Mouse (Mus musculus): ENCODE data around the gene Cntnap2.
"Not testable (repeated sequence)": the region's sequence is repeated elsewhere in the genome, so short reads cannot be mapped to it uniquely, and the experiment has no call there.

Cntnap2 gene

GRCm38 (mm10) chr6:47188193-47188592 lies 2129.0 kb downstream of the Cntnap2 start:
- DNase-seq, result peak in 1 of 2 experiments; percentile 5

GRCm38 (mm10) chr6:47188596-47188995 lies 2129.4 kb downstream of the Cntnap2 start:
- DNase-seq, result not testable (repeated sequence)

GRCm38 (mm10) chr6:47190282-47190681 lies 2131.1 kb downstream of the Cntnap2 start:
- DNase-seq, result no peak

- no peak for DNase-seq
Observed at GRCm38 (mm10) chr6:47191277-47191800, 2132.2 kb downstream of the Cntnap2 start.

- no peak for DNase-seq
Observed at GRCm38 (mm10) chr6:47191940-47192339, 2132.8 kb downstream of the Cntnap2 start.

DNA sequence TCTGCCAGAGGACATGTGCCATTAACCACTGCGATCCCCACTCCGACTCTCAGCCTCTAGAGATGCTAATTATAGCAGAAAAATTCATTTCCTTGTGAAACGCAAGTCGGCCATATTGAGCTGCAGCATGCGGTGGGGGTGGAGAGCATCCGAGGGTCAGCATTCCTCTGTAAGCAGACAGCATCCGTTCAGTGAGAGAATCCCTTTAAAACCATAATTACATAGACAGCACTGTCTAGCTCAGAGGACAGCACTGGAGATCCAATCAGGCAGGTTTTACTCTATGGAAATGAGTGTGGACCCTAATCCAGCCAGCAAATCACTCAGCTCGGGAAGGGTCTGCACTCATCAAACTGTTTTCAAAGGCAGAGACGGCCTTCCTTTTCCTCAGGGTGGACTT lies 2133.3 kb downstream of the Cntnap2 start:
- no peak for DNase-seq

- no peak for DNase-seq
Observed at GRCm38 (mm10) chr6:47197570-47197969, 2138.4 kb downstream of the Cntnap2 start.

- DNase-seq, result no peak
Observed at GRCm38 (mm10) chr6:47200671-47201070, 2141.5 kb downstream of the Cntnap2 start.

DNA sequence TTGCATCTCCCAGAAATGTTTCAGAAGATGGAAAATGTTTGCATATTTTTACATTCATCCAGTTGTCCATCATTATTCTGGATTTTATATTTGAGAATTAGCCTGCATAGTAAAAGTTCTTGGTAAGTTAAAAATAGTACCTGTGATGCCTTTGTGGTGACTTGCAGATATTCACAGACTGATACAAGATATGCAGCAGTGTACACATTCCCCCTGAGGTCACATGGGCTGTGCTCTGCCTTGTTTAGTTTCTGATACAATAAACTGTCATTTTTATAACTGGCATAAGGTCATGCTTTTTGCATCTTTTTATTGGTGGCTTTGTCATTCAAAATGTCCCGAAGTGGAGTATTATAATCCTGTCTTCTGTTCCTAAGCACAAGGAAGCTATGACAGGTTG lies 2148.9 kb downstream of the Cntnap2 start:
- DNase-seq, result no peak

DNA sequence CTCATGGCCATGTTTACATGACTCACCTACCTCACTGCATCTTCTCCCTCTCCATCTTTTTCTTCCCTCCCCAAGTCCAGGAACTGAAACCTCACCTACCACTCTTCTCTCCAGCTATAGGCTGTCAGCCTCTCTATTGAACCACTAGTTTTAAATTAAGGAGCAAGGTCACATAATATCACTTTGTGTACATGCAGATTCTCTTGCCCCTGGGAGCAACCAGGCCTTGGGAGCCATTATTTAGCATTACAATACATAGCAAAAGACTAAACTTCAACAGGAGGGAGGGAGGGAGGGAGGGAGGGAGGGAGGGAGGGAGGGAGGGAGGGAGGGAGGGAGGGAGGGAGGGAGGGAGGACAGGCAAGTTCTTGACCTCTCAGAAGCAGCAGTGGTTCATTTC lies 2155.6 kb downstream of the Cntnap2 start:
- DNase-seq, result no peak

- not testable (repeated sequence) for DNase-seq
Observed at GRCm38 (mm10) chr6:47223578-47223977, 2164.4 kb downstream of the Cntnap2 start.

DNA sequence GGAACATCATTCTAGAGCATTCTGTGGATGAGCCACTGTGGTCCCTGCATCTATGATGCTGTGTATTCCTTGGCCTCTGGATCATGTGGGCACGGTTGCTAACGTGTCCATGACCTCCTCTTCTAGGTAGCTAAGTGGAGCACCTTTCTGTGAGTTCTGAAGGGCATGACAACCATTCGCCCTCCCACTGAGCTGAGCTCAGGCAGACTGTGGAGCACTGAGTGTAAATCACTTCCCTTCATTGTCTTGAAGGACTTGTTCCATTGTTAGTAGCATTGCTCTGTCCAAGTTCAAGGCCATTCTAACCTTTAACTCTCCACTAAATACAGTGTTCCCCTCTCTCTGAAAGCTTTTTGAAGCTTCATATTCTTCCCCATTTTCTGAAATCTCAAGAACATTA lies 2166.2 kb downstream of the Cntnap2 start:
- DNase-seq, result not testable (repeated sequence)

- DNase-seq, result no peak
Observed at GRCm38 (mm10) chr6:47227601-47228000, 2168.4 kb downstream of the Cntnap2 start.

DNA sequence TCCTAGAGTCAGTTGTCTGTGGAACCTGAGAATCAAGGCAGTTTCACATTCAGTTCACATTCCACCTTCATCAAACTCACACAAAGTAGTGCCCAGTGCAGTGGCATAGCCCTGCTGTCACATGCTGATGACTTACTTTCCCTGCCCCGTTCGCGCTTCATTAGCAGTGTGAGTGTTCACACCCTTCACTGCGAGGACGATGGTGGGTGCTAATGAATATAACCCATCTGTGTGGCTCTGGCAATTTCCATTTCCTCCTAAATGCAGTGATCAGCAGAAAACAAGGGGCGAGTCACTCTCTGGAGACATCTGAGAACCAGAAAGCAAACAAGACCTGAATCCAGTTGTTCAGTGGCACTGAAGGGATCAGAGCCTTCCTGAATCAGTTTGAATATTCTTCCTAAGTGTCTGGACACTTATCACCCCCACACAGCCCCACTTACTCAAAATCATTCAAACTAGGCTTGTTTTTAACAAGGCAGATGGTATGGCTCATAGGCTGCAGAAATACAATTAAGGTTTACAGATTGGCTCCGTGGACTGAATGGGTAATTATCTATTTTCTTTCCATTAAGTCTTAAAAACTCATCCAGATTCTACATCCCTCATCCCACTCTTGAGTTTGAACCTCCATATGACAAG lies 2169.6 kb downstream of the Cntnap2 start:
- no peak for DNase-seq

GRCm38 (mm10) chr6:47231513-47231912 lies 2172.4 kb downstream of the Cntnap2 start:
- DNase-seq, result no peak

GRCm38 (mm10) chr6:47239376-47239921 lies 2180.3 kb downstream of the Cntnap2 start:
- DNase-seq, result no peak

- DNase-seq, result no peak
Observed at GRCm38 (mm10) chr6:47241379-47241778, 2182.2 kb downstream of the Cntnap2 start.

- peak in 1 of 2 experiments; percentile 4 for DNase-seq
Observed at GRCm38 (mm10) chr6:47243863-47244606, 2184.9 kb downstream of the Cntnap2 start.

DNA sequence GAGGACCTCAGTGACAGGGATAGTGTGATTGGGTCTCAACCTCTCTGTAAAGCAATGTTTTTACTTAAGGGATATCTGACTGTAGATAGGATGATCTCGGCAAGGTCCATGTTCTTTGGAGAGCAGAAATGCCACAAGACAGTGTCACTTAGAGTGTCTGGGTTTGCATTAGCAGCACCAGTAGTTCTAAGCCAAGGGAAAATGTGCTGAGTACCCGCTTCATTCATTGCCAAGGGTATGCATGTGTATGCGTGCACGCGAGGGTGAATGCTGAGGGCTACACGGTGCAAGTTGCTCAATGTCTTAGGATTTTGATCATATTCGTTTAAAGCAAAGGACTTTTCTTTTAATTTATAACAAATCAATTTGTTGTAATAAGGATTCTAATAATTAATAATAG lies 2185.5 kb downstream of the Cntnap2 start:
- DNase-seq, result no peak

DNA sequence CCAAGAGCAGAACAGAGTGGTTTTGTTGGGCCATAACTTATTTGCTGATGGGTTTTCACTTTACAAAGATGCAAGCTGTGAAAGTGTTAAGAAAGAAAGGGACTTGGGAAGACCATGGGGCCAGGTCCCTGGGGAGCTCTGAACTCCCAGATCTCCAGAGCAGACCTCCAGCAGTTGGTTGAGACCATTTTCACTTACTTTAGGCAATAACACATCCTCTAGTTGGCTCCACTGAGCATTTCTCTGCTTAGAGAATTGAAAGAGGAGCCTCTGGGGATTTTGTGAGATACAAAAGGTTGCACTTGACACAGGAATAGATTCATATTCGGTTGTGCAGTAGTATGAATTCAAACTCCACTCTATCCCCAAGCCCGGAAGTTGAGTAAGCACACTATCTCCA lies 2196.1 kb downstream of the Cntnap2 start:
- DNase-seq, result no peak

GRCm38 (mm10) chr6:47256227-47256887 lies 2197.2 kb downstream of the Cntnap2 start:
- DNase-seq, result no peak

- no peak for DNase-seq
Observed at GRCm38 (mm10) chr6:47256918-47257506, 2197.9 kb downstream of the Cntnap2 start.

GRCm38 (mm10) chr6:47259626-47260114 lies 2200.5 kb downstream of the Cntnap2 start:
- DNase-seq, result no peak
